Mouse (Mus musculus) adrenal gland, adult 2 months (tissue): ENCODE measurements around the gene Vmn2r15. TPM values are rescaled to one million over a fixed set of nuclear protein-coding genes. Genes with fewer than 3 reads are reported as not detected.

ENCODE experiments used
- DNase-seq: peaks from one replicate; pipeline ENCODE4 v3.0.0; 2021
- long read RNA-seq: library from polyadenylated mRNA; stranded (forward); transcript quantifications from one replicate; pipeline ENCODE4 v2.0.0, GENCODE M21; 2021
- polyA plus RNA-seq: library from polyadenylated mRNA; depleted of rRNA; stranded (reverse); fragments of >200 nt; gene quantifications from 2 replicates; pipeline ENCODE4 v1.2.3, GENCODE M21; 2012; rRNA removed
- total RNA-seq, 2 experiments: library from RNA; stranded (reverse); gene quantifications; 2 replicates each; pipeline ENCODE4 v1.2.3; 2021

Gene Vmn2r15
- total RNA-seq (not detected), polyA plus RNA-seq (not detected in 2 replicates)
- long read RNA-seq, result 0 reads

DNA sequence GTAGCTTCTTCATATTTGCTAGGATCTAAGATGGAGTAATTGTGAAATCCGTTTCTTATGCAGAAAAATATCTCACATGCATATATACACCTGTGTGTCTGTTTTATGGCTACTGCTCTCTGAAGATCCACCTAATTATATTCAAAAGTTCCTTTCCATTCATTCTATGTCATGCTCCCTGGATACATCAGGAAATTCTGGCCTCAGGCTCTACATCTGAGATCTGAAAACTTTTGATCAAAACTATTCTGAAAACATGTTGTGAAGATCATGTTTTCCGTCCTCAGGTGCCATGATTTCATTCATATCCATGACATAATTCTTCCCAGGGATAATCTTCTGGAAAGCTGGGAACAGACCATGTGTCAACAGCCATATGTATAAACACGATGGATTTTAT is at the start of gene Vmn2r15:
Gene Vmn2r15 (minus strand): TSS at position 101 of the 400 bp plus-strand sequence.
- DNase-seq, result no peak

DNA sequence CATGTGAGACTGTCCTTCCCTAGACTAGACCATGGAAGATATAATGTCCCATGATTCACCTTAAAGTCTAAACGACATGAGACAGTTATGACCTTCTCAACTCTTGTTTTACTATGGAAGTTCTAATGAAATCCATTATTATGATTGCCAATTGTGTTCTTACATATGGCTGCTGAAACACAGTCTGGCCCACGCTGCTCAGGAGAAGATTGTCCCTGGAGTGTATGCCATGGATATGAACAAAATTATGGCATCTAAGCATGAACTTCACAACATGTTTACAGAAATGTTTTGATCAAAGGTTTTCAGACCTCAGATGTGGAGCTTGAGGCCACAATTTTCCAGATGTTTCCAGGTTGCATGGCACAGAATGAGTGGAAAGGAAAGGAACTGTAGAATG is 32.4 kb upstream of the Vmn2r15 start, which contains the start of gene Vmn2r16:
Gene Vmn2r16 (plus strand): TSS at position 301 of the 400 bp plus-strand sequence.
- no peak for DNase-seq

DNA sequence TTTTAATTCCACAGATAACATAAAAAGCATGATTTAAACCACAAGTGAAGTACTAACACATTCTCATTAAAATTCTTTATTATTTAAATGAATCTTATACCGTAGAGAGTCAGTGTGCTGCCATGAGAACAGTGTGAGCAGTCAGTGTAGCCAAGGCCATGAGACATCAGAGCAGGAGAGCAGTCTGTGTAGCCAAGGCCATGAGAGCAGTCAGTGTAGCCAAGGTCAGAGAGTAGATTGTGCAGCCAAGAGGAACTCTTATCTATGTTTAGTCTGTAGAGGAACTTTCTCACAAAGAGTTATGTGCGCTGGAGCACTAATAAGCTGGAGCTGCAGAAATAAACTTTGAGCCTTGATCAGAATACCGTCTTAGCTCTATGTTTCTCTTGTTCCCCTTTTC is 2.8 kb downstream of the Vmn2r15 start:
- peak; percentile 79 for DNase-seq

Other genes starting within 250 kb of the Vmn2r15 start
- gene Vmn2r11, start 238.1 kb downstream of the Vmn2r15 start, total RNA-seq, result not detected
- gene Vmn2r11, start 238.1 kb downstream of the Vmn2r15 start, polyA plus RNA-seq, result not detected in 2 replicates
- not detected for gene Vmn2r12, start 199.7 kb downstream of the Vmn2r15 start, total RNA-seq
- not detected in 2 replicates for gene Vmn2r12, start 199.7 kb downstream of the Vmn2r15 start, polyA plus RNA-seq
- gene Vmn2r13, start 105.4 kb downstream of the Vmn2r15 start, total RNA-seq, result under 1 TPM; 0.07 to 0.12 TPM
- gene Vmn2r13, start 105.4 kb downstream of the Vmn2r15 start, polyA plus RNA-seq, result 0.04 TPM in 1 of 2 replicates, not detected in the other
- not detected for gene Vmn2r14, start 72.9 kb downstream of the Vmn2r15 start, total RNA-seq
- gene Vmn2r14, start 72.9 kb downstream of the Vmn2r15 start, polyA plus RNA-seq, result not detected in 2 replicates
- not detected for gene Vmn2r16, start 32.5 kb upstream of the Vmn2r15 start, total RNA-seq
- gene Vmn2r16, start 32.5 kb upstream of the Vmn2r15 start, polyA plus RNA-seq, result not detected in 2 replicates
- not detected for gene Vmn2r17, start 122.0 kb upstream of the Vmn2r15 start, total RNA-seq
- gene Vmn2r17, start 122.0 kb upstream of the Vmn2r15 start, polyA plus RNA-seq, result not detected in 2 replicates